8 mouse cellular contexts compared by ENCODE assay signal in genomic region chr11:118742762-118743161, GRCm38 (mm10).
DNase-seq lines count a peak whose midpoint lies in the region; ATAC-seq and TF ChIP-seq lines count a peak whose summit lies in the region.

No protein-coding gene starts in this region.

- H3K27me3 ChIP-seq in hindbrain, embryonic 14.5 days (ENCODE audit: control insufficient read depth, insufficient read depth, low read length): no peaks in the 10 kb centered on the region
- H3K27me3 ChIP-seq in hindbrain, embryonic 12.5 days: peaks cover 16% of the 10 kb centered on the region
- no peaks in the 10 kb centered on the region for H3K27me3 ChIP-seq in testis, adult 2 months (ENCODE audit: control insufficient read depth, insufficient read depth, low read length)

- H3K4me2 ChIP-seq in hindbrain, embryonic 14.5 days (replicated peaks): no peak overlapping the region
- no peak overlapping the region for H3K4me2 ChIP-seq in hindbrain, embryonic 12.5 days (replicated peaks)

- 18% methylated on average over 3 of the region's 3 CpGs for WGBS in hindbrain, embryonic 14.5 days
- WGBS in hindbrain, embryonic 12.5 days: 18% methylated on average over 3 of the region's 3 CpGs

- intact Hi-C loops in heart, postnatal 36 days (cut with DNase I): loop anchor here (2.0 kb wide), 1 partner anchor 232 kb away; no protein-coding TSS in a partner anchor

- DNase-seq in hindbrain, embryonic 14.5 days (ENCODE audit: low spot score): peak; percentile 56
- no peak for DNase-seq in testis, postnatal 10 days (ENCODE audit: low spot score)
- DNase-seq in c-Kit-positive CD71-positive TER-119-positive erythroid progenitor cells, embryonic 14.5 days (ENCODE audit: low spot score): peak; percentile 24
- DNase-seq in heart, postnatal 36 days: peak; percentile 25 to 48
- peak; percentile 78 for DNase-seq in retina, postnatal 1 day
- DNase-seq in frontal cortex, postnatal 14 days (ENCODE audit: low spot score in 2 of 2): no peak

- TF ChIP-seq POLR2A in testis, adult 2 months (IDR thresholded peaks at IDR 0.05; ENCODE audit: control insufficient read depth, low read depth, low read length): no peak

- no peaks in the 10 kb centered on the region for H3K36me3 ChIP-seq in hindbrain, embryonic 14.5 days (replicated peaks; ENCODE audit: control insufficient read depth, insufficient read depth)
- no peaks in the 10 kb centered on the region for H3K36me3 ChIP-seq in hindbrain, embryonic 12.5 days
- no peaks in the 10 kb centered on the region for H3K36me3 ChIP-seq in testis, adult 2 months (ENCODE audit: control insufficient read depth, insufficient read depth, low read length)

- no peak overlapping the region for H3K4me3 ChIP-seq in hindbrain, embryonic 14.5 days (replicated peaks; ENCODE audit: low read length)
- no peak overlapping the region for H3K4me3 ChIP-seq in hindbrain, embryonic 12.5 days
- H3K4me3 ChIP-seq in testis, adult 2 months (ENCODE audit: control insufficient read depth, low read depth, low read length): no peak overlapping the region

- H3K9me3 ChIP-seq in hindbrain, embryonic 14.5 days (ENCODE audit: control insufficient read depth, low read length): no peaks in the 10 kb centered on the region
- H3K9me3 ChIP-seq in hindbrain, embryonic 12.5 days (replicated peaks): no peaks in the 10 kb centered on the region

- ATAC-seq in hindbrain, embryonic 14.5 days (ENCODE audit: low FRiP score): no peak
- ATAC-seq in hindbrain, embryonic 12.5 days (ENCODE audit: low FRiP score): no peak

- H3K4me1 ChIP-seq in hindbrain, embryonic 14.5 days (replicated peaks; ENCODE audit: control insufficient read depth, insufficient read depth, low read length): peaks cover 35% of the 10 kb centered on the region
- H3K4me1 ChIP-seq in hindbrain, embryonic 12.5 days: peaks cover 60% of the 10 kb centered on the region
- peaks cover 3% of the 10 kb centered on the region; the same call in 1 of the 2 replicates for H3K4me1 ChIP-seq in testis, adult 2 months (ENCODE audit: control insufficient read depth, insufficient read depth, low read length)

- TF ChIP-seq CTCF in testis, adult 2 months (IDR thresholded peaks at IDR 0.05; ENCODE audit: control insufficient read depth, insufficient read depth, insufficient replicate concordance, low read depth, low read length): peak; percentile 58; the same call in 1 of the 2 replicates

- no peak overlapping the region for H3K27ac ChIP-seq in hindbrain, embryonic 14.5 days
- H3K27ac ChIP-seq in hindbrain, embryonic 12.5 days: no peak overlapping the region
- H3K27ac ChIP-seq in testis, adult 2 months (ENCODE audit: control insufficient read depth, insufficient read depth, low read depth, low read length): no peak overlapping the region

- no peak overlapping the region for H3K9ac ChIP-seq in hindbrain, embryonic 14.5 days
- H3K9ac ChIP-seq in hindbrain, embryonic 12.5 days: no peak overlapping the region

Comparison
In these comparisons a context has a peak if more than half of its experiments do, and no peak if none do; other contexts are left out.
1. DNase-seq: peak in hindbrain, embryonic 14.5 days (single experiment), c-Kit-positive CD71-positive TER-119-positive erythroid progenitor cells, embryonic 14.5 days (single experiment), heart, postnatal 36 days (2 of 2) and retina, postnatal 1 day (single experiment); none in testis, postnatal 10 days (single experiment) and frontal cortex, postnatal 14 days (0 of 2).